Mouse (Mus musculus): ENCODE data around the gene Tmprss6.

Tmprss6 gene

DNA sequence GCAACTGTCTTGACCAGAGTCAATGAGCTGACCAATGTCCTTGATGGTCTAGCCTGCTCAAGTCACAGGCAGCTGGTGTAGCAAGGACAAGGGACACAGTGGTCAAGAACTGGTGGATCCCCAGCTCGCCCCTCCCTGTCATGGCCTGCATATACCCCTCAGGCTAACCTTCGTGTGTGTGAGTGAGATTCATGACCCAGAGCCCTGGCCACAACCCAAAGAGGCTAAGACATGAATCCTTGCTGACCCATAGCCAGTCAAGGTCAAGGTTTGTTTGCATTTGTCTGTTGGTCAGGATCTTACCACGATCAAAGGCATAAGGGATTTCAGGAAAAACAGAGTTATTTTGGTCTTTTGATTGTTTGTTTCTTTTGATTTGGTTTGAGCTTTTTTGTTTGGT lies 14.1 kb upstream of the Tmprss6 start:
- DNase-seq (ENCODE audit: low read depth), result no peak

- DNase-seq (ENCODE audit: low read depth), result peak; percentile 58
These were observed 13.1 kb upstream of the Tmprss6 start for GRCm38 (mm10) chr15:78481448-78482000.

GRCm38 (mm10) chr15:78480991-78481390 lies 12.6 kb upstream of the Tmprss6 start:
- DNase-seq (ENCODE audit: low read depth), result peak; percentile 59

- peak; percentile 89 for DNase-seq (ENCODE audit: low read depth)
These were observed 11.7 kb upstream of the Tmprss6 start for GRCm38 (mm10) chr15:78480111-78480510.

DNA sequence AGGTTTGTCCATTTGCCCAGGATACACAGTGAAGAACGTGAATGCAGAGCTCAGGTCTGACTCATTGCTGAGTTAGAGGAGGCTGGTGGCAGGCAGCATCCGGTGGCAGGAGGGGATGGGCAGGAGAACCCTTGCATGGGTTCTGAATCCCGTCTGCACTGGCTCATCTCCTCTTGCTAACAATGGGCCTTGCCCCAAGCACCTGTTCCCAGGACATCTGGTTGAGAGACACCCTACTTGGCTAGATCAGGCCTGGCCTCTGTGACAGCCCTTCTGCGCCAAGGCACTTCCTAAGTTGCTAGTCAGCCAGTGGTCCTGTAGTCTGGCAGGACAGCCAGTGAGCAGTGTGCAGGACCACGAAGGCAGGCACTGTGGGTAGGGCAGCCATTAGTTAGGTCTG lies 11.0 kb upstream of the Tmprss6 start:
- DNase-seq (ENCODE audit: low read depth), result peak; percentile 77

- peak; percentile 40 for DNase-seq (ENCODE audit: low read depth)
These were observed 9.6 kb upstream of the Tmprss6 start for GRCm38 (mm10) chr15:78478073-78478472.

- DNase-seq (ENCODE audit: low read depth), result peak; percentile 59
These were observed 8.4 kb upstream of the Tmprss6 start for GRCm38 (mm10) chr15:78476878-78477277.

GRCm38 (mm10) chr15:78475604-78476031 lies 7.2 kb upstream of the Tmprss6 start:
- DNase-seq (ENCODE audit: low read depth), result peak; percentile 93

- DNase-seq (ENCODE audit: low read depth), result no peak
These were observed 5.0 kb upstream of the Tmprss6 start for GRCm38 (mm10) chr15:78473442-78473841.

DNA sequence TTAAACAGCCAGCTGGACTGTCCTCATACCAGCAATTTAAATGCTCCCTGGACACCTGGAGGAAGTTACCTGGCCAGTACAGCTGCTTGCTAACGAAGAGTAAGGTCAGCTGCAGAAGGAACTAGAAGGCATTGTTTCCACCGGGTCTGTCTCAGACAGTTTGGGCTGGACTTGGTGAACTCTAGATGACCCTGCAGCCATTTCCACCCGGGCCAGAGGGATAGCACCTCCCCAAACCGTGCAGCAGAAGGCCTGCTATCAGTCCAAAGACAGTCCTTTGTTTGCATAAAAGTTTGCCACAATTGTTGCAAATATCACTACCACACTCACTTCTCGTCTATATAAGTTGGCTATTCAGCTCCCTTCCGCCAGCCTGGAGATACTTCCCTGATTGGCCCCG lies 3.5 kb upstream of the Tmprss6 start:
- no peak for DNase-seq (ENCODE audit: low read depth)

- no peak for DNase-seq (ENCODE audit: low read depth)
These were observed 2.3 kb upstream of the Tmprss6 start for GRCm38 (mm10) chr15:78470495-78471276.

- DNase-seq (ENCODE audit: low read depth), result no peak
These were observed 864 bp downstream of the Tmprss6 start for GRCm38 (mm10) chr15:78467570-78467969.

- DNase-seq (ENCODE audit: low read depth), result no peak
These were observed 1.6 kb downstream of the Tmprss6 start for GRCm38 (mm10) chr15:78466809-78467208.

- peak; percentile 77 for DNase-seq (ENCODE audit: low read depth)
These were observed 5.5 kb downstream of the Tmprss6 start for GRCm38 (mm10) chr15:78462981-78463380.

GRCm38 (mm10) chr15:78457193-78457592 lies 11.2 kb downstream of the Tmprss6 start:
- no peak for DNase-seq (ENCODE audit: low read depth)

DNA sequence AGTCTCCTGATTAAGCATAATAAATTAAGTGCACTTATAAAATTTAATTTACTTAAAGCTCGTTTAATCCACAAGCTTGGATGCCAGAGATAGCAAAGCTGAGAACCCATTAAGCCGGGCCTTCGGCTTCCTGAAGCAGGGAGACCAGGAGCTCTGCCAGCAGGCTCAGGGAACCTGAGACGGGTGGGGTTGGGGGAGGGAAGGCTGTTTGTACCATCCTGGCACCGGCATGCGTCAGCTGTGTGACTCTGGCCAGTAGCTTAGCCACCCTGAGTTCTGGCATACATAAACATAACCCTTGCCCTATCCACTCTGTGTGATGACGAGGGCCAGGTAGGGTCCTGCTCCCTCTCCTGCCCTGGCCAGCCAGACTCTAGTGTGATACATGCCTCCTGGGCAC lies 12.4 kb downstream of the Tmprss6 start:
- DNase-seq (ENCODE audit: low read depth), result no peak

GRCm38 (mm10) chr15:78455168-78455567 lies 13.3 kb downstream of the Tmprss6 start:
- no peak for DNase-seq (ENCODE audit: low read depth)

- DNase-seq (ENCODE audit: low read depth), result no peak
These were observed 15.5 kb downstream of the Tmprss6 start for GRCm38 (mm10) chr15:78452929-78453328.

DNA sequence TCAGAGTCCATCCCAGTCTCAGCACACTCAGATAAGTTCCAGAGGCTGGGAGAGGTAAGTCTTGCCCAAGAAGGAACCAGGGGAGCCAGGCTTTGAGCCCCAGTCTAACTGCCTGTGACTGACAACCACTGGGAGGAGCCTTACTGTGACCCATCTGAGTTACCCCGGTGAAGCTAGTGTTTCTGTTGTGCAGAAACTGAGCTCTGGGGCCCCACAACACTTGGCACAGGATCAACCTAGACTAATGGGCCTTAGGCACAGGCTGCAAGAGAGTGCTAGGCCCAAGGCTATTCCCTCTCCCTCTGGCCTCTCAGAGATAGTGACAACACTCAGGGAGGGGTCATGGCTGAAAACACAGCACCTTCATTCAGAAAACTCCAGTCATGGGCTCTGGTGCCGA lies 17.2 kb downstream of the Tmprss6 start:
- peak; percentile 65 for DNase-seq (ENCODE audit: low read depth)

- DNase-seq (ENCODE audit: low read depth), result peak; percentile 90
These were observed 18.0 kb downstream of the Tmprss6 start for GRCm38 (mm10) chr15:78450419-78450768.

- peak; percentile 96 for DNase-seq (ENCODE audit: low read depth)
These were observed 18.6 kb downstream of the Tmprss6 start for GRCm38 (mm10) chr15:78449694-78450418.

- DNase-seq (ENCODE audit: low read depth), result peak; percentile 85
These were observed 19.3 kb downstream of the Tmprss6 start for GRCm38 (mm10) chr15:78449131-78449530.

All from induced T-regulatory cell, adult 2 months (primary cell).